Mouse (Mus musculus) embryonic facial prominence, embryonic 11.5 days (tissue): Measurements from ENCODE around the gene Tmem139. TPM values are rescaled to one million over a fixed set of nuclear protein-coding genes. Genes with fewer than 3 reads are reported as not detected.
A peak's percentile ranks its signal among the peaks of the same experiment; 100 is the strongest.

Experiments
- ATAC-seq: fragments of 200-750 bp; cut with Nextera tagmentation; replicated peaks from 2 replicates; pipeline ENCODE4 v1.8.0; 2017; ENCODE audit warnings: low read depth; ENCODE audit not compliant: insufficient number of reproducible peaks, low FRiP score, low TSS enrichment
- DNase-seq: peaks from one replicate; pipeline ENCODE4 v3.0.0-alpha.2; 2015; ENCODE audit warnings: low spot score
- H3K27ac ChIP-seq: fragments of 300-500 bp; sonication (generic); replicated peaks from 2 replicates; pipeline ENCODE4 v1.5.1; 2014; ENCODE audit warnings: mild to moderate bottlenecking, low read depth, low read length, control low read depth
- H3K27me3 ChIP-seq: fragments of 300-500 bp; sonication (generic); 2 replicates; pipeline ENCODE4 v1.6.1; 2014; ENCODE audit warnings: mild to moderate bottlenecking, low read length, moderate library complexity, mixed read lengths; ENCODE audit not compliant: control insufficient read depth, insufficient read depth
- H3K36me3 ChIP-seq: fragments of 300-500 bp; sonication (generic); replicated peaks from 2 replicates; pipeline ENCODE4 v1.6.1; 2014; ENCODE audit warnings: low read depth, mild to moderate bottlenecking, low read length, moderate library complexity, mixed read lengths; ENCODE audit not compliant: control insufficient read depth, insufficient read depth
- H3K4me1 ChIP-seq: fragments of 300-500 bp; sonication (generic); 2 replicates; pipeline ENCODE4 v1.6.1; 2014; ENCODE audit warnings: low read length, mixed read lengths; ENCODE audit not compliant: control insufficient read depth, insufficient read depth
- H3K4me2 ChIP-seq: fragments of 300-500 bp; sonication (generic); 2 replicates; pipeline ENCODE4 v1.6.1; 2014; ENCODE audit warnings: low read depth, mild to moderate bottlenecking, control low read depth, low read length, moderate library complexity
- H3K4me3 ChIP-seq: fragments of 300-500 bp; sonication (generic); 2 replicates; pipeline ENCODE4 v1.5.1; 2014; ENCODE audit warnings: low read depth, low read length, control low read depth
- H3K9ac ChIP-seq: fragments of 300-500 bp; sonication (generic); replicated peaks from 2 replicates; pipeline ENCODE4 v1.6.1; 2014; ENCODE audit warnings: mild to moderate bottlenecking, control low read depth, low read length
- H3K9me3 ChIP-seq: fragments of 300-500 bp; sonication (generic); replicated peaks from 2 replicates; pipeline ENCODE4 v1.6.1; 2016; ENCODE audit warnings: mild to moderate bottlenecking, low read length, inconsistent platforms, mixed read lengths; ENCODE audit not compliant: control insufficient read depth
- WGBS: fragments of 180-500 bp; shearing (Covaris S2); extraction: QIAGEN DNeasy Blood & Tissue Kit; methylation state at CpG from one replicate; pipeline ENCODE4 v1.1.7; 2014; 5-methylcytosine and 5-hydroxymethylcytosine counted together
- polyA plus RNA-seq: library from polyadenylated mRNA; unstranded; fragments of >200 nt; fragmentation: Nextera tagmentation; extraction: Ambion mirVana; gene quantifications from 2 replicates; pipeline ENCODE4 v1.2.1, GENCODE M21; 2014

Tmem139 gene
- polyA plus RNA-seq, 1 experiment from 2014 or later: 0.73 TPM

DNA sequence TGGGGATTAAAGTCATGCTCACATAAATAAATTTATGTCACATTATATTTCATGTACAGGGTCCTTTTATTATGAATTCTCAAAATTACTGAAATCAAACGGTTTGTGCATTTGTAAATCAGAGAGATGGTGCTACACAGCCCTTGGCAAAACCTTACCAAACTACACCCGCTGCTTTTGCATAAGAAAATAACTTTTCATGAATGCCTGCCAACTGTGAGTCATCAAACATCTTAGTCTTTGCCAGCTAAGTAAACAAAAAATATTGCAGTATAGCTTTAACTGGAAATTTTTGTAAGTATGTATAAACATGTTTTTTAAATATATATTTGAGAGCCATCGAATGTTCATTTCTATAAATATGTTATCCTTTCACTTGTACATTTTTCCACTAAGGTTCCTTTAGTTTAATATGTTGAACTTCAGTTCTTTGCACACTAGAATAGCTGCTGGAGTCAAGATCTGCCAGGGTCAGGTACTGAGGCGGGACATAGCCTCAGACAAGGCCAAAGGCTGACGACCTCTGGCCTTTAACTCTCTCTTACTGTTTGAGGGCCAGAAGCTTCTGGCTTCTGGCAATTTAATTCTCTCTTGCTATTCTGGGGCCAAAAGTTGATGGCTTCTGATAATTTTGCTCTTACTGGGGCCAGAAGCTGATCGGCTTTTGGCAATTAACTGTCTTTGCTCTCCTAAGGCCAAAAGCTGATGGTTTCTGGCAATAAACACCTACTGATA is 20.3 kb upstream of the Tmem139 start:
- Histone ChIP-seq H3K9ac (no peak overlapping the region), H3K4me2 (no peak overlapping the region), H3K27me3 (no peaks in the 10 kb centered on the region), H3K27ac (no peak overlapping the region), H3K36me3 (no peaks in the 10 kb centered on the region), H3K9me3 (no peaks in the 10 kb centered on the region), H3K4me1 (no peaks in the 10 kb centered on the region), H3K4me3 (no peak overlapping the region)
- ATAC-seq (no peak), DNase-seq (no peak)
- 66% methylated on average over 6 of the region's 6 CpGs for WGBS

DNA sequence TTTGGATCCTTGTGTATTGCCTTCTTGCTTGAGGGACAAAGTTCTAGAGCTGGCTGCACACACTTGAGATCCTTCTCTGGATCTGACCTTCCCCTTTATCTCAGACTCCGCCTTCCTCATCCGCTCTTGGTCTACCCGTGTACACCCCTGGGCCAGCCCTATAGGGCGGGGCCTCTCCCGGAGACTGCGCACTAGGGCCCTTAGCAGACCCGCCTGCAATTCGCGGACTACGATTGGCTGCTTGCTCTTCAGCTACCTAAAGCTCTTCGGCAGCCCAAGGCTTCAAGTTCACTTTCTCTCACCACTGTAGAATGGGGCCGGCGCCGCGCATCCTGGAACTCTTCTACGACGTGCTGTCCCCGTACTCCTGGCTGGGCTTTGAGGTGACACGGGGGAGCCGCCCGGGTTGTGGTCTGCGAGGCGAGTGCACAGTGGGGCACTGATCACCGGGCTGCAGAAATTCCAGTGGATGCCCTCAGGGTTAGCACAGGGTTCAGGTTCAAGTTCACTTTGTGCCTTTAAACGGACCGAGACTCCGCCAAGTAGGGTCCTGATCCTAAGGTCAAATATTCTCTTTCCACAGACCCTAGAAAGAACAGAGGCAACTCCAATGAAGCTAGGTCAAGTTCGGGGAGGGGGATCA is 15.9 kb upstream of the Tmem139 start, which contains the start of gene Gstk1:
Gstk1 (plus strand) TSS at position 225 of the 643 bp plus-strand sequence.
- DNase-seq: peak; percentile 87
- no peaks in the 10 kb centered on the region for H3K9me3 ChIP-seq
- H3K36me3 ChIP-seq: no peaks in the 10 kb centered on the region
- peak within 1 kb of the TSS; percentile 57 for H3K9ac ChIP-seq
- ATAC-seq: peak; percentile 100
- 2% methylated on average over 28 of the region's 28 CpGs for WGBS
- H3K27me3 ChIP-seq: no peaks in the 10 kb centered on the region
- H3K4me1 ChIP-seq: no peaks in the 10 kb centered on the region
- H3K27ac ChIP-seq: no peak within 1 kb of the TSS
- peak within 1 kb of the TSS; percentile 45 for H3K4me3 ChIP-seq
- H3K4me2 ChIP-seq: peak within 1 kb of the TSS; percentile 75

DNA sequence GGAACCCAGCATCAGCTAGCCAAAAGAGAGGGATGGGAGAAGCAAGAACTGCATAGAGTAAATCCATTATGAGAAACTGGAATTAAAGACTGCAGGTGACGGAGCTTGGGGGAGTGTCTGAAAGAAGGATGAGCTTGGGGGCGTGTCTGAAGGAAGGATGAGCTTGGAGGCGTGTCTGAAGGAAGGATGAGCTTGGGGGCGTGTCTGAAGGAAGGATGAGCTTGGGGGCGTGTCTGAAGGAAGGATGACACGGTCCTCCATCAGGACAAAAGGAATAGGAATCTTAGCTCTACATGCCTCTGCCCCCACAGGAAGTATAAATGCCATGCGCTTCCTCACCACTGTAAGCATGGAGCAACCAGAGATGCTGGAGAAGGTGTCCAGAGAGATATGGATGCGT is 14.6 kb upstream of the Tmem139 start:
- no peaks in the 10 kb centered on the region for H3K27me3 ChIP-seq
- no peak overlapping the region for H3K9ac ChIP-seq
- H3K9me3 ChIP-seq: no peaks in the 10 kb centered on the region
- 10% methylated on average over 8 of the region's 8 CpGs for WGBS
- no peak for DNase-seq
- ATAC-seq: no peak
- no peaks in the 10 kb centered on the region for H3K36me3 ChIP-seq
- H3K4me1 ChIP-seq: no peaks in the 10 kb centered on the region
- H3K4me2 ChIP-seq: no peak overlapping the region
- no peak overlapping the region for H3K4me3 ChIP-seq
- no peak overlapping the region for H3K27ac ChIP-seq

DNA sequence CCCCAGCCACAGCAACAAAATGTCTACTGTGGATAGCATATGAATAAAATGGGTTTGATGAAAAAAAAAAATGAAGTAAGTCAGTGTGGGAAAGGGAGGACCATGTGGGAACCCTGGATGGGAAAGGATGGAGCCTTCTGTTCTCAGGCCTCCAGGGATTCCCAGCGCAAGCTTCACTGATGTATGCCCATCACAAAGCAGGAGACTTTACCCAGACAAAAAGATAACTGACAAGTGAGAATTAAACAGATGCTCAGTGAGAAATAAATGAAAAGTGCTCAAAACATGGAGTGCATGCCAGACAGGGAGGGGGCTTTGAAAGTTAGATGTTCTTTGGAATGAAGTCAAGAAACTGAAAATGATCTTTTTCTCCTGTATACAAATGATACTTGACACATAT is 13.8 kb upstream of the Tmem139 start:
- Histone ChIP-seq H3K27ac (no peak overlapping the region), H3K9me3 (no peaks in the 10 kb centered on the region), H3K4me1 (no peaks in the 10 kb centered on the region), H3K4me2 (no peak overlapping the region), H3K27me3 (no peaks in the 10 kb centered on the region), H3K36me3 (no peaks in the 10 kb centered on the region), H3K9ac (no peak overlapping the region), H3K4me3 (no peak overlapping the region)
- no peak for DNase-seq
- no peak for ATAC-seq
- 75% methylated on average over 1 of the region's 1 CpGs for WGBS

DNA sequence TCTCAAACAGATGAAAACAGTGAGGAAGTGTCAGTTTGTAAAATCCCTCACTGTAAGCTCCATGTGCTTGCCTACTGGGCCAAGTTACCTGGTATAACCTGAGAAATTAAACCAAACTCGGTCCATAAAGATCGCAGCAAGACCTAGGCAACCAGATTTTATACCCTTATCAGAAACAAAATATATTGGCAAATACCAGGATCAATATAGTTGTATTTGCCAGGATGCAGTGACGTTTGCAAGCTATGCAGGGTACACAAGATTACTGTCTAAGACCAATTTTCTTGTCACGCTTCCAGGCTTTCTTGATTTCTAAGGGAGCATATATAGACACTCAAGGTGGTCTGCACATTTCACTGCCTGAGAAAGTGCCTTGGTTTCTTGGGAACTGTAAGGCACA is 10.0 kb upstream of the Tmem139 start:
- Histone ChIP-seq H3K4me1 (no peaks in the 10 kb centered on the region), H3K9ac (no peak overlapping the region), H3K4me2 (no peak overlapping the region), H3K36me3 (no peaks in the 10 kb centered on the region), H3K4me3 (no peak overlapping the region), H3K27ac (no peak overlapping the region), H3K27me3 (no peaks in the 10 kb centered on the region), H3K9me3 (no peaks in the 10 kb centered on the region)
- ATAC-seq: no peak
- no peak for DNase-seq
- WGBS: 85% methylated on average over 4 of the region's 4 CpGs

DNA sequence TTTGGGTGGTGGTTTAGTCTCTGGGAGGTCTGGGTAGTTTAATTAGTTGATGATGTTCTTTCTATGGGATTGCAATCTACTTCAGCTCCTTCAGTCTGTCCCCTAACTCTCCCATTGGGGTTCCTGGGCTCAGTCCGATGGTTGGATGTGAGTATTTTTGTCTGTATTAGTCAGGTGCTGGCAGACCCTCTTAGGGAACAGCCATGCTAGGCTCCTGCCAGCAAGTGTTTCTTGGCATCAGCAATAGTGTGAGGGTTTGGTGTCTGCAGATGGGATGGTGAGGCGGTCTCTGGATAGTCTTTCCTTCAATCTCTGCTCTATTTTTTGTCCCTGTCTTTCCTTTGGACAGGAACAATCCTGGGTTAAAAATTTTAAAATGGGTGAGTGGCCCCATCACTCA is 8.7 kb upstream of the Tmem139 start:
- H3K27me3 ChIP-seq: no peaks in the 10 kb centered on the region
- WGBS: 79% methylated on average over 2 of the region's 2 CpGs
- DNase-seq: no peak

DNA sequence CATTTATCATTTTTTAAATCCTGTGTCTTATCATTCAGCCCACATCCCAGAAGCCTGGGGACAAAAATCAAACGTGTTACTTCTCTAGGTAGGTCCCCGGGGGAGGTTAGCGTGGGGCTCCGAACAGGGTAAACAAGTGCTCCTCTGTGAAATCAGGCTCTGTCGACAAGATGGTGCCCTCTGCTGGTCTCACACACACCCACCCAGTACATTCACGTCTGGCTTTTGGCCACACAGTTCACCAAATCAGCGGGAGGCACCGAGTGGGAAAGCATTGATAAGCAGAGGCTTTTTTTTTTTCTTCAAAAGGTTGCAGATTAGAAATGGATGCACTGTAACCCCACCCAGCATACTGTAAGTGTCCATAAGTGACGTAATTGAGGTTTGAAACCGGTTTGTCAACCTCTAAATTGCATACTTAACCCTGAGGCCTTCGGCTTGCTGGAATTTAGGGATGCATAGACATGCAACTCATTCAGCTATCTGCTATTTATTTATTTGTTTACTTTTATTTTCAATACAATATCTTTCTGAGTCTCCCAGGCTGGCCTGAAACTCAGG is 4.4 kb upstream of the Tmem139 start:
- Histone ChIP-seq H3K4me1 (no peaks in the 10 kb centered on the region), H3K4me3 (no peak overlapping the region), H3K36me3 (no peaks in the 10 kb centered on the region), H3K27ac (no peak overlapping the region), H3K27me3 (no peaks in the 10 kb centered on the region), H3K9ac (no peak overlapping the region), H3K9me3 (no peaks in the 10 kb centered on the region), H3K4me2 (no peak overlapping the region)
- DNase-seq (peak; percentile 72), ATAC-seq (peak; percentile 73; the same call in 1 of the 2 replicates)
- 13% methylated on average over 11 of the region's 11 CpGs for WGBS

More for the DNA sequence above, 8.7 kb upstream of the Tmem139 start:
- no peak for ATAC-seq
- Histone ChIP-seq H3K36me3 (no peaks in the 10 kb centered on the region), H3K4me2 (no peak overlapping the region), H3K4me1 (no peaks in the 10 kb centered on the region), H3K27ac (no peak overlapping the region), H3K9ac (no peak overlapping the region), H3K9me3 (no peaks in the 10 kb centered on the region), H3K4me3 (no peak overlapping the region)

DNA sequence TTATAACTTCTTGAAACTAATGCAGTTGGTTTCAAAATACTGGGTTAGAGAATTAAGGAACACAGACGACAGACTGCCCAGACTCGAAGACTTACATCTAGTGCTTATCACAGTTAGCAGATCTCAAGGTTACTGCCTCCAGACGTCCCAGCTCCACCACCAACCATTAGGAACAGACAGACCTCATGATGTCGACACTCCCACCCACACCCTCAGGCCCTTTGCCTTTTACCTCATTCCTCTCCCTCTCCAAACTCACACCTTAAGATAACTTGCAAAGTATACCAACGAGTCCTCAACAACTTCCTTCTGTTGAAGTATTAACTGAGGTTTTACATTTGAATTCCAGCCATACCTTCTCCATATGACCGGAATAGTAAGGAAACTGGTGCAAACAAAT is 1.3 kb upstream of the Tmem139 start:
- ATAC-seq (no peak), DNase-seq (no peak)
- 74% methylated on average over 6 of the region's 6 CpGs for WGBS
- H3K27me3 ChIP-seq: no peaks in the 10 kb centered on the region
- H3K27ac ChIP-seq: no peak overlapping the region
- H3K9ac ChIP-seq: no peak overlapping the region
- H3K36me3 ChIP-seq: no peaks in the 10 kb centered on the region
- H3K4me1 ChIP-seq: no peaks in the 10 kb centered on the region
- H3K4me2 ChIP-seq: no peak overlapping the region
- no peak overlapping the region for H3K4me3 ChIP-seq
- H3K9me3 ChIP-seq: no peaks in the 10 kb centered on the region
